Mouse (Mus musculus): Measurements from ENCODE around the gene Olfr1283.
"Not testable (repeated sequence)": the region's sequence is repeated elsewhere in the genome, so short reads cannot be mapped to it uniquely, and the experiment has no call there.

Gene Olfr1283

GRCm38 (mm10) chr2:111366490-111366889 lies at the start of gene Olfr1283:
Gene Olfr1283 (plus strand): TSS chr2:111366790.
- DNase-seq (ENCODE audit: low read depth, low spot score), result no peak

GRCm38 (mm10) chr2:111326220-111326619 lies 40.4 kb upstream of the Olfr1283 start, which contains the start of gene Olfr1281:
Gene Olfr1281 (plus strand): TSS chr2:111326520.
- no peak for DNase-seq (ENCODE audit: low read depth, low spot score)

GRCm38 (mm10) chr2:111333721-111334120 lies 32.9 kb upstream of the Olfr1283 start:
- not testable (repeated sequence) for DNase-seq (ENCODE audit: low read depth, low spot score)

GRCm38 (mm10) chr2:111335976-111336375 lies 30.6 kb upstream of the Olfr1283 start, which contains the start of gene Olfr1282:
Gene Olfr1282 (minus strand): TSS chr2:111336076.
- DNase-seq (ENCODE audit: low read depth, low spot score), result no peak

- DNase-seq (ENCODE audit: low read depth, low spot score), result no peak
These were observed 8.6 kb downstream of the Olfr1283 start, which contains the start of gene Olfr1284 for GRCm38 (mm10) chr2:111375222-111375621. Gene Olfr1284 (plus strand): TSS chr2:111375522.
